Mouse (Mus musculus) hindbrain, postnatal 0 days (tissue): ENCODE measurements around the gene Ptk7. TPM values are rescaled to one million over a fixed set of nuclear protein-coding genes. Genes with fewer than 3 reads are reported as not detected.

ENCODE experiments used
- ATAC-seq: fragments of 200-750 bp; cut with Nextera tagmentation; 2 replicates; pipeline ENCODE4 v1.8.0; 2017; ENCODE audit warnings: mild to moderate bottlenecking, moderate TSS enrichment, moderate library complexity
- DNase-seq: peaks from one replicate; pipeline ENCODE4 v3.0.0-alpha.2; 2015; ENCODE audit warnings: low spot score
- H3K27ac ChIP-seq: fragments of 300-500 bp; sonication (generic); 2 replicates; pipeline ENCODE4 v1.5.1; 2014; ENCODE audit warnings: mild to moderate bottlenecking
- H3K27me3 ChIP-seq: fragments of 300-500 bp; sonication (generic); 2 replicates; pipeline ENCODE4 v1.6.1; 2014; ENCODE audit warnings: low read length, mixed read lengths; ENCODE audit not compliant: insufficient read depth
- H3K36me3 ChIP-seq: fragments of 300-500 bp; sonication (generic); 2 replicates; pipeline ENCODE4 v1.6.1; 2014; ENCODE audit warnings: low read length, mixed read lengths; ENCODE audit not compliant: insufficient read depth
- H3K4me1 ChIP-seq: fragments of 300-500 bp; sonication (generic); 2 replicates; pipeline ENCODE4 v1.6.1; 2014; ENCODE audit warnings: antibody characterized with exemption, low read length, mixed read lengths; ENCODE audit not compliant: insufficient read depth
- H3K4me2 ChIP-seq: fragments of 300-500 bp; sonication (generic); 2 replicates; pipeline ENCODE4 v1.6.1; 2014; ENCODE audit warnings: low read depth, mild to moderate bottlenecking, low read length, moderate library complexity, mixed read lengths
- H3K4me3 ChIP-seq: fragments of 300-500 bp; sonication (generic); 2 replicates; pipeline ENCODE4 v1.5.1; 2014; ENCODE audit warnings: low read length
- H3K9ac ChIP-seq: fragments of 300-500 bp; sonication (generic); replicated peaks from 2 replicates; pipeline ENCODE4 v1.6.1; 2014; ENCODE audit warnings: mild to moderate bottlenecking, low read length, moderate library complexity, mixed read lengths
- H3K9me3 ChIP-seq: fragments of 300-500 bp; sonication (generic); 2 replicates; pipeline ENCODE4 v1.6.1; 2016; ENCODE audit warnings: low read length, mixed read lengths
- CTCF ChIP-seq: IDR thresholded peaks from 2 replicates; pipeline ENCODE4 v1.5.1; 2016; ENCODE audit warnings: antibody characterized with exemption, control low read depth, low read depth
- WGBS: fragments of 180-500 bp; shearing (Covaris S2); extraction: QIAGEN DNeasy Blood & Tissue Kit; methylation state at CpG from one replicate; pipeline ENCODE4 v1.1.7; 2014; 5-methylcytosine and 5-hydroxymethylcytosine counted together
- polyA plus RNA-seq: library from polyadenylated mRNA; unstranded; fragments of >200 nt; fragmentation: Nextera tagmentation; extraction: Ambion mirVana; gene quantifications from 2 replicates; pipeline ENCODE4 v1.2.1, GENCODE M21; 2015
- total RNA-seq: library from RNA; depleted of rRNA; stranded (reverse); fragments of >200 nt; gene quantifications from 2 replicates; pipeline ENCODE4 v1.2.3, GENCODE M21; 2014

Gene Ptk7
- total and polyA plus RNA-seq, 2 experiments from 2014 or later, result 24.5 to 77.6 TPM

GRCm38 (mm10) chr17:46650232-46651031, 21.1 kb upstream of the Ptk7 start, which contains the start of gene Cul7:
Gene Cul7, plus strand, starts transcription at chr17:46650337.
- Histone ChIP-seq H3K4me2 (peak within 1 kb of the TSS; percentile 95), H3K4me3 (peak within 1 kb of the TSS; percentile 60), H3K9me3 (no peaks in the 10 kb centered on the region), H3K27me3 (no peaks in the 10 kb centered on the region), H3K36me3 (peaks cover 10% of the 10 kb centered on the region), H3K27ac (peak within 1 kb of the TSS; percentile 97), H3K9ac (peak within 1 kb of the TSS; percentile 90), H3K4me1 (peaks cover 16% of the 10 kb centered on the region)
- DNase-seq (peak; percentile 97), ATAC-seq (peak; percentile 94)
- TF ChIP-seq CTCF, result no peak
- WGBS, result under 1% methylated on average over 55 of the region's 58 CpGs

- H3K27me3 ChIP-seq, result no peaks in the 10 kb centered on the region
- H3K9me3 ChIP-seq, result no peaks in the 10 kb centered on the region
- H3K27ac ChIP-seq, result peak overlapping the region; percentile 97
- peak overlapping the region; percentile 90 for H3K9ac ChIP-seq
- ATAC-seq (no peak), DNase-seq (no peak)
- no peak for TF ChIP-seq CTCF
- 34% methylated on average over 15 of the region's 15 CpGs for WGBS
- peak overlapping the region; percentile 95 for H3K4me2 ChIP-seq
- peaks cover 10% of the 10 kb centered on the region; the same call in 1 of the 2 replicates for H3K36me3 ChIP-seq
- peak overlapping the region; percentile 60 for H3K4me3 ChIP-seq
- H3K4me1 ChIP-seq, result peaks cover 20% of the 10 kb centered on the region
These were observed 20.5 kb upstream of the Ptk7 start for GRCm38 (mm10) chr17:46649811-46650210.

- Histone ChIP-seq H3K27me3 (no peaks in the 10 kb centered on the region), H3K27ac (no peak overlapping the region), H3K9me3 (no peaks in the 10 kb centered on the region), H3K4me3 (no peak overlapping the region), H3K36me3 (peaks cover 3% of the 10 kb centered on the region; the same call in 1 of the 2 replicates), H3K4me1 (peaks cover 23% of the 10 kb centered on the region), H3K4me2 (no peak overlapping the region), H3K9ac (no peak overlapping the region)
- DNase-seq (no peak), ATAC-seq (no peak)
- no peak for TF ChIP-seq CTCF
- WGBS, result 90% methylated on average over 9 of the region's 9 CpGs
These were observed 19.1 kb upstream of the Ptk7 start for GRCm38 (mm10) chr17:46648436-46648835.

- WGBS, result 97% methylated on average over 7 of the region's 7 CpGs
- peaks cover 23% of the 10 kb centered on the region for H3K4me1 ChIP-seq
- H3K9me3 ChIP-seq, result no peaks in the 10 kb centered on the region
- 0 out of 2 replicates have a peak overlapping the region, but pooled peaks have one; percentile 97 for H3K4me2 ChIP-seq
- no peaks in the 10 kb centered on the region for H3K27me3 ChIP-seq
- no peak overlapping the region for H3K4me3 ChIP-seq
- H3K27ac ChIP-seq, result no peak overlapping the region
- DNase-seq (no peak), ATAC-seq (no peak)
- no peak overlapping the region; the same call in 1 of the 2 replicates for H3K9ac ChIP-seq
- TF ChIP-seq CTCF, result no peak
- 0 out of 2 replicates have a peak, but pooled peaks cover 2% of the 10 kb centered on the region for H3K36me3 ChIP-seq
These were observed 18.0 kb upstream of the Ptk7 start for GRCm38 (mm10) chr17:46647279-46647678.

GRCm38 (mm10) chr17:46646322-46646662, 17.0 kb upstream of the Ptk7 start:
- DNase-seq, result no peak
- H3K4me3 ChIP-seq, result peak overlapping the region; percentile 59
- H3K36me3 ChIP-seq, result peaks cover 10% of the 10 kb centered on the region; the same call in 1 of the 2 replicates
- H3K9ac ChIP-seq, result peak overlapping the region; percentile 69
- WGBS, result under 1% methylated on average over 19 of the region's 19 CpGs
- no peak for ATAC-seq
- no peak for TF ChIP-seq CTCF
- H3K9me3 ChIP-seq, result no peaks in the 10 kb centered on the region
- peak overlapping the region; percentile 97 for H3K4me2 ChIP-seq
- H3K27me3 ChIP-seq, result no peaks in the 10 kb centered on the region
- peak overlapping the region; percentile 85 for H3K27ac ChIP-seq
- peaks cover 15% of the 10 kb centered on the region for H3K4me1 ChIP-seq

- Histone ChIP-seq H3K27ac (peak within 1 kb of the TSS; percentile 85), H3K36me3 (peaks cover 10% of the 10 kb centered on the region; the same call in 1 of the 2 replicates), H3K4me2 (peak within 1 kb of the TSS; percentile 97), H3K9me3 (no peaks in the 10 kb centered on the region), H3K9ac (peak within 1 kb of the TSS; percentile 77), H3K4me3 (peak within 1 kb of the TSS; percentile 59), H3K27me3 (no peaks in the 10 kb centered on the region), H3K4me1 (peaks cover 10% of the 10 kb centered on the region; the same call in 1 of the 2 replicates)
- ATAC-seq, result peak; percentile 75
- no peak for TF ChIP-seq CTCF
- DNase-seq, result peak; percentile 98
- under 1% methylated on average over 52 of the region's 53 CpGs for WGBS
These were observed 16.4 kb upstream of the Ptk7 start, which contains the start of the genes Klc4 and Mrpl2 for GRCm38 (mm10) chr17:46645561-46646321. Gene Klc4, minus strand, starts transcription at chr17:46646022. Gene Mrpl2, plus strand, starts transcription at chr17:46646229.
